Mouse (Mus musculus): ENCODE data around the gene Actg2. TPM values are rescaled to one million over a fixed set of nuclear protein-coding genes. Genes with fewer than 3 reads are reported as not detected.

The Actg2 gene
- not detected in 2 replicates for polyA plus RNA-seq (2021; fragmentation: Nextera tagmentation)
- long read RNA-seq, experiment 1 = 0 reads
- long read RNA-seq, experiment 2 = 0 reads

DNA sequence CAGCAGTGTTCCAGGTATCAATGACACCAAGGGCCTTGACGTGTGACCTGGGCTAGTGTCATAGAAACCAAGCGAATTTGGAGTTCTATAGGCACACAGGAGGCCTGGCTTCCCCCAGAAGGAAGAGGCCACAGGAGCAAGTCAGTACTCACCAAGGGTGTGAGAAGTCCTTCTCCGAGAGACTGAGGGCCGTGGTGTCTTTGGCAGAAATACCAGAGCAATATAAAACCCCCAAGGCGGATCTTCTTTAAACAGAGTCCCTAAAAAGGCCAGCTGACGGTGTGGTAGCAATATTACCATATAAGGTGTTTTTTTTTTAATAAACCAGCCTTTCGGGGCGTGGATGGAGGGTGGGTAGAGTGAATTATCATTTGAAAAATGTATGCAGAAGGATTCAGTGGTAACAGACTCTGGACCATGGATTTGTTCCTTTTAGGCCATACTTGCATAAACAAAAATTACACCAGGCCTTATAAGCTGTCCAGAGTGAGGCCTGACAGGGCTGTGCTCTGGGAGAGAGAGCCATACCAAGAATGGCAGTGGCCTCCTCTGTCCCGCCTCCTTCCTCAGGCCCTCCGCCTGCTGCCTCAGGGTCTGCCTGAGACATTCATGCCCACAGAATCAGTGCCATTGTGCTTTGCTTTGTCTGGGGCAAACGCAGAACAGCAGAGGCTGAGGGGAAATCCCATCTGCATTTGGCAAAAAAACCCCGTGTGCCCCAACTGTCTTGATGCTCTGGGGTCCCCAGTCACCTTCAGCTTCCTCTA lies at the start of gene Actg2:
Gene Actg2, minus strand, starts transcription at position 238 of the 767 bp plus-strand sequence.

DNA sequence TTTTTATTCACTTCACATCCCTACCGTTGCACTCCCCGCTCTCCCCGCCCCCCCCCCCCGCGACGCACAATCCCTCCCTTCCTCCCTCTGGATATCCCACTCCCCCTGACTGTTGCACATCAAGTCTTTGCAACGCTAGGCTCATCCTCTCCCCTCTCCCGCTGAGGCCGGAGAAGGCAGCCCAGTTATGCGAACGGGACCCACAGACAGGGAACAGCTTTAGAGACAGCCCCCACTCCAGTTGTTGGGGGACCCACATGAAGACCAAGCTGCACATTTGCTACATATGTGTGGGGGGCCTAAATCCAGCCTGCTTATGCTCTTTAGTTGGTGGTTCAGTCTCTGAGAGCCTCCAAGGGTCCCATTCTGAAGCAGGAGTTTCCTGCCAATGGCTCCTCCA lies 36.6 kb upstream of the Actg2 start, which contains the start of gene Stambp:
Gene Stambp, minus strand, starts transcription at position 59 of the 400 bp plus-strand sequence.

DNA sequence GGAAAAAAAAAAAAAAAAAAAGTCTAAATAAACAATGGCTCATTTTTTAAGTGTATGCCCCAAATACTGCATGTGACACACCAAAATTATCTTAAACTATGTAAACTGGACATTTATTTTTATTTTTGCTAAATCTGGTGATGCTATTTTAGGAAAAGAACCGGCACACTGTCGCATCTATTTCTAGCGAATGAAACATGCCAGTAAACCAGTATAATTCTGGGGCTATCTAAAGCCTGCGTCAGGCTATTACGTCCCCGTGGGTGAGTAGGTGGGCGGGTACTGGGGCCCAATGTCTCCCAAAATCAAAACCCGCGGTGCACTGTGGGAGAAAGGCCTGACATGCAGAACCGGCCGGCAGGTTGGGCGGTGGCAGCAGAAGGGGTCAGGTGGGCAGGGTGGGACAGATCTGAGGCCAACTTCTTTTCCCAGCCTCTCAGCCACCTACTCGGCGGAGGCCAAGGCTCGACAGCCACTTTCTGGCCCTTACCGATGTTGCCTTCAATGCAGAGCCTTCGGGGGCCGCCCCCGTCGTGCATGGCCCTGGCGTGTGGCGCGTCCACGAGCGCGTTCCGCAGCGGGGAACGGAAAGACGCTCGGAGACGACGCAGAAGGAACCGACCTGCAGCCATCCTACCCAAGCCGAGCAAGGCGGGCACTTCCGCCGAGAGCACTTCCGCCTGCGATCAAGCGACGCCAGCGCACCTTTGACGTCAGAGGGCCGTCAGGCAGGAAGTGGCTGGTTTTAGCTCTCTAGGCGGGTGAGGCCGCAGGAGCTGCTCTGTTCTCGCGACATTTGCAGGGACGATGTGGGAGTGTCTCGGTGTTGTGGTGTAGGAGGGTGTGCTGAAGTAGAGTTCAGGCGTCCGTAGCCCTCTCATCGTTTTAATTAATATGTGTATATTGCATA lies 29.6 kb downstream of the Actg2 start, which contains the start of gene Dguok:
Gene Dguok, minus strand, starts transcription at position 712 of the 910 bp plus-strand sequence.

Other genes with a start within 250 kb of the Actg2 start
- gene Mthfd2, start 210.4 kb downstream of the Actg2 start, polyA plus RNA-seq (2021; fragmentation: Nextera tagmentation) = 15.1 and 16.7 TPM in 2 replicates
- gene Mob1a, start 210.2 kb downstream of the Actg2 start, polyA plus RNA-seq (2021; fragmentation: Nextera tagmentation) = 18.2 and 18.6 TPM in 2 replicates
- 234 and 271 TPM in 2 replicates for gene Bola3, start 187.1 kb downstream of the Actg2 start, polyA plus RNA-seq (2021; fragmentation: Nextera tagmentation)
- gene Tet3, start 77.2 kb downstream of the Actg2 start, polyA plus RNA-seq (2021; fragmentation: Nextera tagmentation) = 6.2 and 8.1 TPM in 2 replicates
- gene Dguok, start 29.3 kb downstream of the Actg2 start, polyA plus RNA-seq (2021; fragmentation: Nextera tagmentation) = 55.0 and 59.7 TPM in 2 replicates
- gene Stambp, start 36.5 kb upstream of the Actg2 start, polyA plus RNA-seq (2021; fragmentation: Nextera tagmentation) = 38.7 and 41.2 TPM in 2 replicates
- not detected in 2 replicates for gene Clec4f, start 119.9 kb upstream of the Actg2 start, polyA plus RNA-seq (2021; fragmentation: Nextera tagmentation)
- not detected in 2 replicates for gene Cd207, start 141.6 kb upstream of the Actg2 start, polyA plus RNA-seq (2021; fragmentation: Nextera tagmentation)
- gene Vax2, start 175.0 kb upstream of the Actg2 start, polyA plus RNA-seq (2021; fragmentation: Nextera tagmentation) = not detected in 2 replicates
- 0.15 and 0.21 TPM in 2 replicates for gene Atp6v1b1, start 206.7 kb upstream of the Actg2 start, polyA plus RNA-seq (2021; fragmentation: Nextera tagmentation)
- gene Ankrd53, start 226.4 kb upstream of the Actg2 start, polyA plus RNA-seq (2021; fragmentation: Nextera tagmentation) = not detected in 2 replicates
- gene Tex261, start 239.5 kb upstream of the Actg2 start, polyA plus RNA-seq (2021; fragmentation: Nextera tagmentation) = 73.0 and 73.3 TPM in 2 replicates